Comparison of ENCODE assay signal across 24 mouse cellular contexts in the genomic region with DNA sequence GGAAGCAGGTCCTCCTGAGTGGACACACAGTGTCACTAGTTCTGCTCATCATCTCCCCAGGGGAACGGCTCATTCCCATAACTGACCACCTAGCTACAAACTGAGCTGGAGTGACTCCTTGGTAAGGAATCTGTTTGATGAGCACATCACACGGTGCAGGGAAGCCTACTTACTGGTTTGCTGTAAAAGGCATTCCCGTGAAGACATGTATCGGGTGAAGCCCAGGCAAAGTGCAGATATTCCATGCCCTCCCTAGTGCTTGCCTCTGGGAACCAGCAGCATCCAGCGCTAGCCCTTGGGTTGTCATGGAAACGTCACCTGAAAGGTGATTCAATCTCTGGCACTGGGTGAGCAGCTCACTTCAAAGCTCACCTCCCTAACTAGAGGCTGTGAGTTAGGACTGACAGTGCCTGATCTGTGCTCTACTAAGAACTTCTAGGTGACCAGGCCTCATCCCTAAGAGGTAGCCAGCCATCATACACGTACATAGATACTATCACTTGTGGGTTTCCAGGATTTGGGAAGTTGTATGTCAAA. TPM values are rescaled to one million over a fixed set of nuclear protein-coding genes. Genes with fewer than 3 reads are reported as not detected.
DNase-seq lines count a peak whose midpoint lies in the region; TF ChIP-seq lines count a peak whose summit lies in the region.
"Had no signal": no experiment of that assay in that cellular context is flagged by ENCODE, and none has a peak within 500 bp of the region (broad histone marks: within the 10 kb centered on the region; RNA-seq: fewer than 3 reads in every experiment).

No protein-coding gene starts in this region.

- 80% methylated on average over 7 of the region's 7 CpGs for WGBS in heart, embryonic 10.5 days

- peak; percentile 47 for DNase-seq in heart, embryonic 10.5 days (ENCODE audit: low spot score)
- no peak for DNase-seq in heart, adult 18-20 months
- peak; percentile 48 for DNase-seq in R1 (ENCODE audit: low read depth, low spot score)
- no peak for DNase-seq in embryo, embryonic 9.5 days (ENCODE audit: extremely low spot score)
- DNase-seq in gastrocnemius, postnatal 10 days = no peak
- DNase-seq: adrenal gland, adult 8-10 months; adrenal gland, postnatal 25 days; cerebellum, adult 11-12 months; cerebellum, adult 8-10 months; cerebellum, postnatal 10 days; forebrain, postnatal 0 days; gastrocnemius, postnatal 36 days; heart, postnatal 10 days; heart, postnatal 36 days; kidney, adult 11 months had no signal

- H3K27ac ChIP-seq in heart, embryonic 10.5 days = no peak overlapping the region
- H3K27ac ChIP-seq: embryonic facial prominence, embryonic 12.5 days; embryonic facial prominence, embryonic 15.5 days; heart, embryonic 15.5 days; hindbrain, embryonic 10.5 days; hindbrain, embryonic 13.5 days; intestine, embryonic 15.5 days had no signal

- H3K4me1 ChIP-seq in heart, embryonic 10.5 days = no peaks in the 10 kb centered on the region
- H3K4me1 ChIP-seq: embryonic facial prominence, embryonic 12.5 days; embryonic facial prominence, embryonic 15.5 days; heart, embryonic 12.5 days; heart, embryonic 15.5 days; hindbrain, embryonic 10.5 days; hindbrain, embryonic 13.5 days; intestine, embryonic 15.5 days had no signal

- H3K36me3 ChIP-seq in heart, embryonic 10.5 days = peaks cover 47% of the 10 kb centered on the region
- peaks cover 53% of the 10 kb centered on the region for H3K36me3 ChIP-seq in C2C12 (ENCODE audit: control insufficient read depth, insufficient read depth)

- no peaks in the 10 kb centered on the region for H3K79me3 ChIP-seq in C2C12 (ENCODE audit: low read depth)

- H3K9me3 ChIP-seq in heart, embryonic 10.5 days = no peaks in the 10 kb centered on the region
- H3K9me3 ChIP-seq: embryonic facial prominence, embryonic 12.5 days; embryonic facial prominence, embryonic 15.5 days; heart, embryonic 12.5 days; heart, embryonic 15.5 days; hindbrain, embryonic 10.5 days; hindbrain, embryonic 13.5 days; intestine, embryonic 15.5 days had no signal

- no peaks in the 10 kb centered on the region for H3K79me2 ChIP-seq in C2C12 (ENCODE audit: control insufficient read depth, insufficient read depth)

- no peak overlapping the region for H3K4me3 ChIP-seq in heart, embryonic 10.5 days
- H3K4me3 ChIP-seq in C2C12 (ENCODE audit: insufficient read depth, poor library complexity, severe bottlenecking) = no peak overlapping the region
- H3K4me3 ChIP-seq: embryonic facial prominence, embryonic 12.5 days; embryonic facial prominence, embryonic 15.5 days; heart, embryonic 12.5 days; heart, embryonic 15.5 days; hindbrain, embryonic 10.5 days; hindbrain, embryonic 13.5 days; intestine, embryonic 15.5 days had no signal

- no peaks in the 10 kb centered on the region for H3K27me3 ChIP-seq in heart, embryonic 10.5 days (ENCODE audit: insufficient read depth, poor library complexity, severe bottlenecking)
- H3K27me3 ChIP-seq in C2C12 (ENCODE audit: control insufficient read depth, insufficient read depth, insufficient read length) = no peaks in the 10 kb centered on the region
- H3K27me3 ChIP-seq: embryonic facial prominence, embryonic 12.5 days; embryonic facial prominence, embryonic 15.5 days; heart, embryonic 12.5 days; heart, embryonic 15.5 days; hindbrain, embryonic 13.5 days; intestine, embryonic 15.5 days had no signal

- no peak for TF ChIP-seq CTCF in C2C12 (IDR thresholded peaks at IDR 0.05; ENCODE audit: control insufficient read depth, insufficient read depth, insufficient read length)

- peak overlapping the region; percentile 10 for H3ac ChIP-seq in C2C12 (ENCODE audit: control insufficient read depth, insufficient read length, low read depth)

TF ChIP-seq in C2C12, 6 proteins besides CTCF, POLR2A, EP300 and RAD21:
- TF ChIP-seq MYOD1 (IDR thresholded peaks at IDR 0.05; ENCODE audit: control insufficient read depth, insufficient read length, low read depth) (no peak), MAX (IDR thresholded peaks at IDR 0.05) (no peak), FOSL1 (IDR thresholded peaks at IDR 0.05; ENCODE audit: insufficient read depth, low read length, poor library complexity, severe bottlenecking) (no peak), CEBPB (IDR thresholded peaks at IDR 0.05; ENCODE audit: low read depth) (no peak), MYOG (IDR thresholded peaks at IDR 0.05; ENCODE audit: control insufficient read depth, extremely low read depth, insufficient read length) (no peak), USF1 (IDR thresholded peaks at IDR 0.05; ENCODE audit: low read depth) (no peak)

RNA-seq across cellular contexts. Expression of gene Timmdc1, which starts 25.8 kb away (rescaled TPM):
- polyA plus RNA-seq in heart, embryonic 10.5 days (2016; fragmentation: Nextera tagmentation; extraction: Ambion mirVana) = 25.1 and 39.3 TPM in 2 replicates
- 10 to 100 TPM; 67.1 to 68.3 TPM for total RNA-seq in heart, adult 18-20 months (2021)
- 29.5 TPM for polyA plus RNA-seq in C2C12 (2012; fragmentation: generic; extraction: Trizol)
- 10 to 100 TPM; 34.8 to 41.2 TPM for total RNA-seq in gastrocnemius, postnatal 10 days (2021)

RNA-seq across cellular contexts. Expression of gene Cd80, which starts 41.3 kb away (rescaled TPM):
- 0.41 and 0.45 TPM in 2 replicates for polyA plus RNA-seq in heart, embryonic 10.5 days (2016; fragmentation: Nextera tagmentation; extraction: Ambion mirVana)
- total RNA-seq in heart, adult 18-20 months (2021) = under 1 TPM; 0.39 to 0.94 TPM
- polyA plus RNA-seq in C2C12 (2012; fragmentation: generic; extraction: Trizol) = 8.7 TPM
- total RNA-seq in gastrocnemius, postnatal 10 days (2021) = under 1 TPM; 0.23 to 0.36 TPM
- total RNA-seq: granulocyte monocyte progenitor cell, adult 5-6 weeks had no signal

RNA-seq across cellular contexts. Expression of gene Adprh, which starts 44.2 kb away (rescaled TPM):
- polyA plus RNA-seq in heart, embryonic 10.5 days (2016; fragmentation: Nextera tagmentation; extraction: Ambion mirVana) = 127 TPM in 2 replicates
- 10 to 100 TPM; 25.6 to 26.8 TPM for total RNA-seq in heart, adult 18-20 months (2021)
- 52.2 TPM for polyA plus RNA-seq in C2C12 (2012; fragmentation: generic; extraction: Trizol)
- 10 to 100 TPM; 32.4 to 33.1 TPM for total RNA-seq in gastrocnemius, postnatal 10 days (2021)

RNA-seq across cellular contexts. Expression of gene Poglut1, which starts 53.4 kb away (rescaled TPM):
- 40.2 and 50.6 TPM in 2 replicates for polyA plus RNA-seq in heart, embryonic 10.5 days (2016; fragmentation: Nextera tagmentation; extraction: Ambion mirVana)
- 10 to 100 TPM; 10.5 to 13.2 TPM for total RNA-seq in heart, adult 18-20 months (2021)
- 25.8 TPM for polyA plus RNA-seq in C2C12 (2012; fragmentation: generic; extraction: Trizol)
- total RNA-seq in gastrocnemius, postnatal 10 days (2021) = 10 to 100 TPM in 1 of 2 experiments, 1 to 10 TPM in 1; 9.3 to 12.1 TPM

Comparison
In these comparisons a context has a peak if more than half of its experiments do, and no peak if none do; other contexts are left out.
1. DNase-seq: peak in heart, embryonic 10.5 days (single experiment) and R1 (single experiment); none in heart, adult 18-20 months (0 of 2), embryo, embryonic 9.5 days (single experiment) and gastrocnemius, postnatal 10 days (single experiment).